Mouse (Mus musculus) mouse trophoblast stem cell (cell line): ENCODE results near the gene Rps6kc1.
"Not testable (repeated sequence)": the region's sequence is repeated elsewhere in the genome, so short reads cannot be mapped to it uniquely, and the experiment has no call there.

ENCODE experiments used
- in situ Hi-C, 2 experiments: fragments of 300-500 bp; cut with MseI, MboI; formaldehyde crosslinking; loops; 2 replicates in 1 of 2; 3 replicates in 1 of 2; pipeline ENCODE4 v1.15.1; 2025

Gene Rps6kc1

DNA sequence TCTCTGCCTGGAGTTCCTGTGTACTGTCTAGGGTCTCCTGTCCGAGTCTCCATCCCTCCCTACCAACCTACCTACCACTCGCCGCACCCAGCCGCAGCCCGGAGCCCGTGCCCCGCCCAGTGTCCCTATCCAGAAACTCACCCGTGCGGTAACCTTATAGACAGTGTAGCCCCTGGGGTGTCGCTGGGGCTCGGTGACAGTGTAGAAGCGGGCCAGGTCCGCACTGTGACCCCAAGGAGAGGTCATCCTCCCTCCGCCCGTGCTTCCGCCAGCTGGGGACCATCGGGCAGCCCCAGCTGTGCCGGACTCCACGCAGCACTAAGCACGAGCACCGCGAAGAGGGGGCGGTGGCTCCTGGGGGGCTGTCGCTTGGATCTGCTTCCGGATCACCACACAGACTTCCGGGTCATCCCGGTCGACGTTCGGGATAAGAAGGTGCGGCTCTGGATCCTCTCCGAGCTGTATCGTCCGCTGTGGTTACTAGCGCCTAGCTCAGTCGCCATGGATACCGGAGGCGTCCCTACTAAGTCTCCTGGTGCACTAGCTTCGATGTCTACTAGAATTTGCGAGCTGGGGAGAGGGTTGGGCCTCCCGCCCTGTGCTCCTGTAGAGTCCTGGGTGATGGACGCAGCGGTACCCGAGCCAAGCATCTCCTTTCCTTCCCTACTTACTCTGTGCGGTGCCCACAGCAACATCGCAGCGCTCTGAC, at the start of gene Rps6kc1:
Gene Rps6kc1, minus strand, starts transcription at position 356 of the 709 bp plus-strand sequence.
- in situ Hi-C loops: no loop called here

DNA sequence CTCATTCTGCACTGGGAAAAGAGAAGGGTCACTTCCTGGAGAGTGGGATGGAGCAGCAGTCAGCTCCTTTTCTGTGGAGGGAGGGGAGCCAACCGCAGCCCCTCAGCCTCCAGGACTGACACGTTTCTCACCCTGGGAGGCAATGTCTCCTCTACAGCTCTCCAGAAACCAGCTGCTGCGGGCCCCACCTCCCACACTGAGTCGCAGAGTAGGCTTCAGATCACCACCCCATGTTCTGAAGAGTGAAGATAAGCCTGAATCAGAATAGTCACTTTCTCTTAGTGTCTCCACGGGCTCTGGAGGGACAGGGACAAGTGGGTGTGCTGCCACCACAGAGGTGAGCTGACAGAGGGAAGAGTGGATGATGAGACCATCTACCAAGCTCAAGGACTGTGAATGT, 47.3 kb upstream of the Rps6kc1 start:
- in situ Hi-C loops: no loop called here

DNA sequence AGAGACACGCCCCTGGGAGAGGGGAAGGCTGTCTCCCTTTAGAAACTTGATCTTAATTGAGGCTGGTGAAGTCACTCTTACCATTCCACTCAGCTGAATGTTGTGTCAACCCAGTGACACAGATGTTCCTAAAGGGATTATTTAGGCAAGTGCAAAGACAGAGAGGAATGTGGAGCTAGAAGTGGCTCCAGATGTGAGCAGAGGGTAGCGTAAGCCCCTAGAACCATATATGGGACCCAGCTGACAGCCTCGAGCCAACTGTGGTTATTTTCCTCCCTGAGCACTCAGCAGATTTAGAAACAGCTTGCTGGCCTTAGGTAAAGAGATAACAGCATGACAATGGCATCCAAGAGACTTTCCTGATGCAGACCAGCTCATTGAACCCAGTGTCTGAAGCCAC, 41.4 kb upstream of the Rps6kc1 start:
- in situ Hi-C loops: no loop called here

DNA sequence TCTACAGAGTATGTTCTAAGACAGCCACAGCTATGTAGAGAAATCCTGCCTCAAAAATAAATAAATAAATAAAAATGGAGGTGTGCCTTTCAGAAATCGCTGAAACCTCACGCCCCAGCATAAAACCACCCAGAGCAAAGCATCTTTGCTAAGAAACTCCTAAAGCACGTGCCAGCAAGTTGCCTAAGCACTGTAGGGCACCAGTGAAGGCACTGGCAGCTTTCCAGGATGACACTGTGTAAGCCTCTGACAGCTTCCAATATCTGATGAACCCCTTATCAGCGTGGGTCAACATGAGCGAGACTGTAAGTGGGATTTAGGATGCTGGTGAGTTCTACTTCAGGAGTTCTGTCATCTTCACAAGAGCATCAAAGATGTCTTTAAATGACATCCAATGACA, 39.4 kb upstream of the Rps6kc1 start:
- in situ Hi-C loops: no loop called here

DNA sequence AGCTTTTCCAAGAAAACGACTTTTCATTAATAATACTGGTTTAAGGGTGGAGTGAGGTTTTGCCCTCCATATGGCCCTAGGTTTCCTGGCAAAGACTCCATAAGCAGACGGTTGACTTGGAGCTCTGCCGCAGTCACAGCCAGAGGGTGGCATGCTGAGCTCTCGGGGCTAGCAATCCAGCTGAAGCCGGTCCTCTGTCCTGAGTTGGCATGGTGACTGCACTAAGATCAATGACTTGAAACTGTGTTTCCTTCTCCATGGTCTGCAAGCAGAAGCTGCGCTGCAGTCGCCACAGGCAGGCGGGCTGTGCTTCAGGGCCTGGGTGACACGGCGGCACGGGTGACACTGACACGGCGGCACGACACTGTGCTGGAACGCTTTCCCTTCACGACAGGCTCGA, 37.3 kb upstream of the Rps6kc1 start:
- in situ Hi-C loops: loop anchor here in 1 of 2 experiments (10.0 kb wide), 1 partner anchor 46 kb away; no protein-coding TSS in a partner anchor

DNA sequence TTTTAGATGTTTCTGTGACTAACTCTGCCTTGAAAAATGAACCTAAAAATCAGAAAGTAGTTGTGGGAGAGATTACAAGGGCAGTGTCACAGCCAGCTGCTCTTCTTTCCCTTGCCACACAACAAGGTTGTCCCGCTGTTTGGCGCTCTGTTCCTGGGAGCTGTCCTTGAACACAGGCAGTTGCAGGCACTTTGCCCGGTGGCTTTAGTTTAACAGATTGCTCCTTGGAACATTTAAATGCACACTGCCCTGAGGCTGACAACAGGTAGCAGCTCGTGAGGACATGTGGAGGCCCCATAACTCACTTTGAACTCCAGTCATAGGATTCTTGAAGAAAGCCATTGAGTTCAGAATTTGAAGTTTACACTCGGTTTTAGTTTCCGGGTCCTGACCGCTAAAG, 36.9 kb upstream of the Rps6kc1 start:
- in situ Hi-C loops: loop anchor here in 1 of 2 experiments (10.0 kb wide), 1 partner anchor 46 kb away; no protein-coding TSS in a partner anchor

DNA sequence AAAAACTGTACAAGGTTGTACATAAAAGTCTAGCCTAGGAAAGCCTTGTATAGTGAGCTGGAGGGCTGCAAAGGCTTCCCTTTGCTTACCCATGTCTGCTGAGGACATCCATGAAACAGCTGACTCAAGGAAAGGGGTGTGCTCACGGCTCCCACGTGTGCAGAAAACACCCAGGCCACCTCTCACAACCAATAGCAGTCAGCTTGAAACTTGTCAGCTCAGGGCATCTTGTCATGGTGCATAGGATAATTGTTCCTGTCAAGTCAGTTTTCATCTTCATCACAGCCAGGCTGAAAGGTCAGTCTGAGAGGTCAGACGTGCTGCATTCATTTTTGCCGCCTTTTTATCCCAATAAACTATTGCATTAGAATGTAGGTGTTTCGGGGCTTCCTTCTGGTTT, 36.4 kb upstream of the Rps6kc1 start:
- in situ Hi-C loops: loop anchor here in 1 of 2 experiments (10.0 kb wide), 1 partner anchor 47 kb away; no protein-coding TSS in a partner anchor

DNA sequence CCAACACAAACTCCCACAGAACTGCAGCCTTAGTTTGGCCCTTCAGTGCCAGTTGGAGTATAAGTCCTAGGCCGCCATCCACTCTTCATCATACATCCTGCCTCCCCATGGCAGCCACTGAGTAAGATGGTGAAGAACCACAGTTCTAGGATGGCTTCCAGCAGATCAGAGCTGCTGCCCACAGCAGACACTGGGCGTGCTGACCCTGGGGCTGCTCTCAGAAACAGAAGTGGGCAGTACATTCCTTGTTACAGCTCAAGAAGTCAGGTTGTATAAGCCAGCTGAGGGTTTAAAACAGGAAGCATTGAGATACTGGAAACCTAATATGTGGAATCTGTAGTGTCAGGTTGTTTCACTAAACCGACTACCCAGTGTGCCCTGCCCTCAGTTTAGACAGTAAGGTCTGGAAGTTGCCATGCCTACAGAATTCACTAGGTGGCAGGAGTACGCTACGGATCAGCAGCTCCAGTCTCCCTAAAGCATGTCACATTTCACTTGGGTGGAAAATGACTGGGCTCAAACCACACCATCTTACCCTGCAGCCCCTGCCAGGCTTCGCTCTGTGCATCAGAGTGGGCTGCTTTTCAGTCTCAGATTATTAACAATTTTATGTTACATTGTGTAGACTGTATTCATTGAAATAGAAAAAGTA, 32.7 kb upstream of the Rps6kc1 start:
- in situ Hi-C loops: loop anchor here in 1 of 2 experiments (10.0 kb wide), 1 partner anchor 51 kb away; no protein-coding TSS in a partner anchor

DNA sequence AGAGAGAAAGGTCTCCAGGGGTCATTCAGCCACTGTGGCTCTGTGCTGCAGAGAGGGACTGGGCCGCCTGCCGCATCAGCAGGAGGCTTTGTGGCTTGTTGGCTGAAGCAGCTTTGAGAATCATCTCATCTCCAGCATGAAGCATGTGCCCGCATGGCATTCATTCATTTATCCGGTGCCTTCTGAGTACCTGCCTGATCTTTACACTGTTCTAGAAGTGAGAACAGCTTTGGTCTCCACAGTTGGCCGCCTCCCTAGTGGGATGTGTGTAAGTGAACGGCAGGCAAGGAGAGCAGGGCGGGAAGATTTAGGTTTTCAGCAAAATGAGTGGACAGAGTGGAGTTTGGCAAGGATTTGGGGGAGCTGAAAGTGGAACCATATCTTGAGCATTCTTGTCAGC, 28.2 kb upstream of the Rps6kc1 start:
- in situ Hi-C loops: loop anchor here in 1 of 2 experiments (10.0 kb wide), 1 partner anchor 55 kb away; no protein-coding TSS in a partner anchor

DNA sequence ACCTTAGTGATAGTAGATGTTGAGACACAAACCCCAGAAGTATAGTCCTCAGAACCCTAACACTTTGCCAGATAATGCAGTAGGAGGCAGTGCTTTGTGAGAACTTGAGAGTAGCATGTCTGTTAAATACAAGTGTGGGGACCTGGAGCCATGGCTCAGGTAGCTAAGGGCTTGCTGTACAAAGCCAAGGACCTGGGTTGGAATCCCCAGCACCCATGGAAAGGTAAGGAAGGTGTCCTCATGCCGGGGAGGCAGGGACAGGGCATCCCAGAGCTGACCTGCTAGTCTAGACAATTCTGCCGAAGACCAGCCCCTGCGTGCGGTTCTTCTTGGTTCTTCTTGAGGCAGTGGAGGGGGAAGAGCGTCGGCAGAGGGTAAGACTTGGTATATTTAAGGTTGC, 18.6 kb upstream of the Rps6kc1 start:
- in situ Hi-C loops: no loop called here

DNA sequence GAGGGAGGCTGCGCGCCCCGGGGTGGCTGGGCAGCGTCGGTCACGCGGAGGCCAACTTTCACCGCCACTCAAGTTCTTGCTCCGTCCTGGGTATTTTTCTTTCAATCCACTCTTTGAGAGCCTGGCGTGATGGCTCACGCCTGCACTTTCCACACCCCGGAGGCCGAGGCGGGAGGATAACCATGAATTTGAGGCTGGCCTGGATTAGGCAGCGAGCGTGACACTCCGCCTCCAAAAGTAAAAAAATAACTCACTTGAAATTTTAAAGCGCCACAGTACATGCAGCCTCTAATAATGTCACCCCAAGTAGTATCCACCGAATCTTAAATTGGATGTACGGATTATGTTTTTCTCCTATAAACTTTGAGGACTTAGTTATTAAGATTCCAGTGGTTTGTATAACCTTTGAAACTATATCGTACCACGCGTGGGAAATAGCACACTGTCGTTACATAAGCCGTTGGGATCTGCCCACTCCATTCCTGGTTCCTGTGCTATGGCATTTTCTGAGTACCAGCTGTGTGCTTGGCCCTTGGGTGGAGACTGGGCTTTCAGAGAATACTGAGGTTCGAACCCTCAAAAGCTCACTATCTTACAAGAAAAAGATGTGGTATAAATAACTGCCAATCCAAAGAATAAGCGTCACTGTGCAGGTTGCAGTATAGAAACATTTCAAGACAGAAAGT, 17.6 kb upstream of the Rps6kc1 start:
- in situ Hi-C loops: no loop called here

DNA sequence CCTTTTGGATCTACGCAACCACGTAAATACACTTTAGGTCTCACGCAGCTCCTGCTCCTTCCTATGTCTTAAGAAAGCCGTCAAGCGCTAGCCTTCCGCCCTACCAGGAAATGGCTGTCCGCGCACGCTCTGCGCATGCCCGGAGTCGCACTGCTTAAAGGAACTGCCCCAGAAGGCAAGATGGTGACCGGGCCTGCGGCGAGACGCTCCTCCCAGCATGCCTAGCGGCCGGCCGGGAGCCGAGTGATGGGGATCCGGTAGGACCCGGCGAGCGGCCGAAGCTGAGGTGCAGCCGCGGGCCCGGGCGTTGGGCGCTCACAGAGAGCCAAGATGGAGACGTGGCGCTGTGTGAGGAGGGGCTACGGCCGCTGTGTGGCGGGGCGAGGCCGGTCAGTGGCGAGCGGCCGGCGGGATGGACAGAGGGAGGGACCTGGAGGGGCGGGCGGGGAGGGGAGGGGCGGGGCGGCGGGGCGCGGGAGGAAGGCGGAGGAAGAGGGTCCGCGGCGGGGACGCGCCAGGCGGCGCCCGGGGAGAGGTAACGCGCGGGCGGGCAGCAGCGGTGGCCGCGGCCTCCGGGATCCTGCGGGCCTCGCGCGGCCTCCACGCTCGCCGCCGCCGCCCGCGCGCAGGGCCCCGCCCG, 16.9 kb upstream of the Rps6kc1 start:
- in situ Hi-C loops: no loop called here

DNA sequence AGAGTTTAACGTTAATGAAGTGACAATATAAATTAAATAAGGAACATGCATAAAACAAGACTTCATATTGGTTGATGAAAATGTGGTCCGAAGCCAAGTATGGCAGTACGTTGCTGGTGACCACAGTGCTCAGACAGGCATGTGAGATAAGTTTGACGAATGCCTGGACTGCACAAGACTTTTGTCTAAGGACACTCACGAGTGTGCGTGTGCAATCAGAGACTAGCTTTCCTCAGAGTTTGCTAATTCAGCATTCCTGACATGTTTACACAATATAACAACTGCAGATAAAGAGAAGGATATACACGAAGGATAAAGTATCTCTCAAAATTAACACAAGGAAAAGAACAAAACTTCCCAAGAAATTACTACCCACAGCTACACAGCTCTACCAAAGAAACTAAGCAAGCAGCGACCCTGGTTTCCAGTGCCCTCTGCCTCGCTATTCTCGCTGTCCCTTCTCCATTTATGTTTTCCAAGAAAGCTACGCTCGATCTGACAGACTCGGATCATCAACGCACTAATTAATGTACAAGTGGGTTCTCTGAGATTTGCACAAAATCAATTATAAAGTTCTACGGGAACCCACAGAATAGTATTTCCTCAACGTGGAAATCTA, 16.3 kb upstream of the Rps6kc1 start:
- in situ Hi-C loops: no loop called here

DNA sequence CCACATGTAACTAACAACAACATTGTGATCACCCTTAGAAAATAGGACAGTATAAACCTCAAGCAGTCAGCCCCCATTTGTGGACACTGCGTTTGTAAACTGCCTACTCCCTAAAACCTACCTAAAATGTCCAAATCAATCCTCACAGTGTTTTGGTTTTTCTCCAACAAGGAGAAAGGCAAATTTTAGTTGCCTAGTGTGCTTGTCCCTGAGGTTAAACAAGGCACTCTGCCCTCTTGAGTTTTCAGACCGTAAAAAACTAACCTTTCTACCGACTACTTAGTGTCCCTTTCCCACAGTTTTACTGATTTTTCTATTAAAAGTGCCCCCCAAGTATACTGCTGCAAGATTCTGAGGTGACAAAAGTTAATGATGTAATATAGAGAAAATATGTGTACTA, 15.7 kb upstream of the Rps6kc1 start:
- in situ Hi-C loops: no loop called here

DNA sequence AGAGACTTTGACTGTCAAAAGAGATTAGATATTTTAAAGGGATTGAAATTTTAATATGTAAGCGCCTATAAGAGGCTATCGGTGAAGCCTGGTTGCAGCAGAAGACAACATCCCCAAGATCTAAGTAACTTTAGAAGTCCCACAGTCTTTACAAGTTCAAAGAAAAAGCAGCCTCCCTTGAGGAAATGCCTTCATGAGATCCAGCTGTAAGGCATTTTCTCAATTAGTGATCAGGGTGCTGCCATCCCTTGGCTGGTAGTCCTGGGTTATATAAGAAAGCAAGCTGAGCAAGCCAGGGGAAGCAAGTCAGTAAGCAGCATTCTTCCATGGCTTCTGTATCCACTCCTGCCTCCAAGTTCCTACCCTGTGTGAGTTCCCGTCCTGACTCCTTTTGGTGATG, 13.2 kb upstream of the Rps6kc1 start, which contains the start of gene Angel2:
Gene Angel2, plus strand, starts transcription at position 301 of the 400 bp plus-strand sequence.
- in situ Hi-C loops: not testable (repeated sequence)

DNA sequence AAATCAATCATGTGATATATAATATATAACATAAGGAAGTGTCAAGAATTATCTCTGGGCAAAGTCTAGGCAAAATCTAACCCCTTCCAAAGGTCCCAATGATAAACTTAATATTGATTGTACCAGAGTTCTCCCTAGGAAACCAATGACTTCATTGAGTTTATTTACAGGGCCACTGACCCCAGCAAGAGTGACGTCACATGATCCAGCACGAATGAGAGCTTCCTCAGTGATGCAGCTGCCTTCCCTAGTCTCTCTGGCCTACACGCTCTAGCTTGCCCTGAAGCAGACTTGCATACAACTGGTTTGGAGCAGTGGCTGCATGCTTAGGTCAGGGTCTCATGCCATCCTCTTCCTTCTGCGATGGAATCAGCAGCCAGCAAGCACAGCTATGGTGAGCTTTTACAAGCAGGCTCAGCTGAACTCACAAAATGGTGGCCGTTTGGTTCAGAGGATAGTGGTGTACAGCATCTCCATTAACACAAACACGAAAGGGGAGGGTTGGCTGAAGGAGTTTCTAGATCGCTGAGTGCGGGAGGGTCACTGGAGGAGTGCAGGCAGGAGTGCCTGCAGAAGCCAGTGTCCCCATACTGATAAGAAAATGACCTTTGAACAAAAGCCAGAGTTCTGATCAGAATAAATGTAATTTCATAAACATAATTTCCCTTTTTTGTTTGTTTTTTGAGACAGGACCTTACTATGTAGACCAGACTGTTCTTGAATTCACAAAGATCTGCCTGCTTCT, 8.3 kb upstream of the Rps6kc1 start:
- in situ Hi-C loops: no loop called here

DNA sequence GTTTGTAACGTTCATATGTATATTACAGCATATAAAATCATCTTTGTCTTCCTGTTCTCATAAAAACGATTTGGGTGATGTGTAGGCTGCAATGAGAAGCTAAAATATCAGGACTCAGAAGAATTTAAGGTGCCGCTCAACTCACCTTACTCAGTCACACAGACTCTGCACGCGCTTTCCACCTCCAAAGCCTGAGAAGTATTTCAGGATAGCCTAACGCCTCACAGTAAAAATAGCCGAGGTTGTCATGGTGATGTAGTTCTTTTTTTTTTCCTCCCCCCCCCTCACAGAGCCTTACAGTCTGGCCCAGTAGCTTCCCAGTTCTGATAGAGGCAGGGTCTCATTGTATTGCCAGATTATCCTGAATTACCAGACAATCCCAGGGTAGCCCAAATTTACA, 7.4 kb upstream of the Rps6kc1 start:
- in situ Hi-C loops: no loop called here

DNA sequence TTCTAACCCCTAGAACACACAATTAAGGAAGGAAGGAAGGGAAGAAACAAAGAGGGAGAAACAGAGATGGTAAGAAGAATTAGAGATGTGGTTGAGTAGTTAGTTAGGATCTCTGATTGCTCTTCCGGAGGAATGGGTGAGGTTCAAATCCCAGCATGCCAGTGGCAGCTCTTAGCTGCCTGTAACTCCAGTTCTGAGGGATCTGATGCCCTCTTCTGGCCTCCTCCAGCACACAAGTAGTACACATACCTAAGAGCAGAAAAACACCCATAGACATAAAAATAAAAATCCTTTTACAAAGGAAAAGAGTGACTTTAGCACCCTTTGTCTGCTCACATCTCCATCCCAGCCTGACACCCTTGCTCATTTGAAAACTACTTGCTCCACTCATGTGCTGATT, 1.1 kb upstream of the Rps6kc1 start:
- in situ Hi-C loops: no loop called here

DNA sequence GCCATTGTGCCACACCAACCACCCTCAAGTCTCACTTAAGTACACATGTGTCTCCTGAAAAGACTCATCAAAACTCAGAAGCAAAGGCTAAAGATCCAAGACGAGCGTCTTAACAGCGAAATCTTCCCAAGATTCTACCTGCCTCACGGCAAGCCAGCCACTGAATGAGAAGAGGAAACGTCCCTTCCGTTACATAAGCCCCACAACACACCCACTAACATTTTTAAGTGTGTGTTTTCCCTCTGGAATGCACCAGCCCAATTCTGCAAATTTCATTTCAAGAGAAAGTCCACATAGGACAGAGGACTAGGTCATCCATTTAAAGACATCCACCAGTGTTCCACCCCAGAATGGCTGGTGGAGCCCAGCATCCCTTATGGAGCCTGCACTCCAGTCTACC, 734 bp downstream of the Rps6kc1 start:
- in situ Hi-C loops: no loop called here

DNA sequence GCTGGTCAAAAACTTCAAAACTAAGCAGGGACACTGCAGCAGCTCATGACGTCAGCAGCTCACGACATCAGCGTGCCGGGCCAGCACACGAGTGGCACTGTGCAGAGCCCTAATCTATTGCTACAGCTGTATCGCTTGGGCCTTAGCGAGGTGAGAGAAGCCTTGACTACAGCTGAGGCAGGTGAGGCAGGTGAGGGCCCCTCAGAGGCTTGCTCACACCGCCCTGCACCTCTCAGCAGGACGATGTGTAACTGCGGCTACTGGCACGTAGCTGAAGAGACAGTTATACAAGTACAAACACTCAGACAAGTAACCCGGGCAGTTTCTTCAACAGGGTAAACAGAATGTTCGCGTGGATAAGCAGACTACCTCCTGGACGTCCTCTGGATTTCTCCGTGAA, 6.9 kb downstream of the Rps6kc1 start:
- in situ Hi-C loops: no loop called here

DNA sequence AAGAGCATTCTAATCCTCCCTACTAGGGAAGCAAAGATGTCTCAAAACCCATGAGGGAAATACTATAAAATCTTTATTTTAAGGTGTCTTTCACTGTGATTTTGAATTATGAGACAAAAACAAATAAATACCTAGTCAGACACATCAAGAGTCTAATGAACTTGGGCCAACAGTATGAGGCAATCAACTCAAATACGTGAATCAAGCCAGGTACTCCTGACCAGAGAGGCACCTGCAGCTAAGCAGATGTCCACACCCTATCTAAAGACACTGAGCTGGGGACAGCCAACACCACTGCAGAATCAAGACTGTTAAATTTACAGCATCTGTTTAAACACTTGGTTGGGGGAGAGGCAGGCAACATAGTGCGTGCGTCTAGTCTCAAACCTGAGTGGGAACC, 7.4 kb downstream of the Rps6kc1 start:
- in situ Hi-C loops: no loop called here
